Mouse (Mus musculus) MEL (cell line): ENCODE data around the gene Scfd2.

Experiments
- CHD2 ChIP-seq: IDR thresholded peaks from 2 replicates; pipeline ENCODE4 v1.6.1; 2011; ENCODE audit warnings: low read length, improper control_type of control experiment
- CTCF ChIP-seq, 3 experiments: IDR thresholded peaks in 2 of 3; conservative IDR thresholded peaks in 1 of 3; 2 replicates each; pipeline ENCODE4 v1.5.1; 2011 to 2012; ENCODE audit warnings: low read length in 3 of 3, low read depth in 2 of 3, mild to moderate bottlenecking in 2 of 3, improper control_type of control experiment in 1 of 3, inconsistent platforms in 1 of 3, mixed read lengths in 1 of 3, moderate library complexity in 1 of 3; ENCODE audit not compliant: control insufficient read depth in 1 of 3, insufficient read depth in 1 of 3, poor library complexity in 1 of 3, severe bottlenecking in 1 of 3
- GATA1 ChIP-seq: IDR thresholded peaks from 2 replicates; pipeline ENCODE4 v1.6.1; 2011; ENCODE audit warnings: low read depth, low read length, improper control_type of control experiment
- HCFC1 ChIP-seq: IDR thresholded peaks from 2 replicates; pipeline ENCODE4 v1.6.1; 2012; ENCODE audit warnings: low read depth, mild to moderate bottlenecking, inconsistent platforms, low read length, improper control_type of control experiment, moderate library complexity
- KAT2A ChIP-seq: conservative IDR thresholded peaks from 2 replicates; pipeline ENCODE4 v1.6.1; 2012; ENCODE audit warnings: low read depth, low read length, improper control_type of control experiment, inconsistent platforms
- MYC ChIP-seq: IDR thresholded peaks from 2 replicates; pipeline ENCODE4 v1.6.1; 2011; ENCODE audit warnings: low read depth, mild to moderate bottlenecking, low read length, improper control_type of control experiment, moderate library complexity
- NRF1 ChIP-seq: IDR thresholded peaks from 2 replicates; pipeline ENCODE4 v1.6.1; 2014; ENCODE audit warnings: low read depth, mild to moderate bottlenecking, inconsistent platforms, low read length, improper control_type of control experiment, moderate library complexity; ENCODE audit not compliant: poor library complexity, insufficient read depth, severe bottlenecking
- POLR2A ChIP-seq, 2 experiments: IDR thresholded peaks; 2 replicates each; pipeline ENCODE4 v1.6.1; 2011 to 2012; ENCODE audit warnings: low read length in 2 of 2, mild to moderate bottlenecking in 2 of 2, control low read depth in 1 of 2, improper control_type of control experiment in 1 of 2, low read depth in 1 of 2, moderate library complexity in 1 of 2; ENCODE audit not compliant: control insufficient read depth in 1 of 2, insufficient read depth in 1 of 2, poor library complexity in 1 of 2
- TAL1 ChIP-seq: IDR thresholded peaks from 2 replicates; pipeline ENCODE4 v1.6.1; 2012; ENCODE audit warnings: mild to moderate bottlenecking, inconsistent platforms, low read length, moderate library complexity, mixed read lengths
- ZKSCAN1 ChIP-seq: IDR thresholded peaks from 2 replicates; pipeline ENCODE4 v1.6.1; 2012; ENCODE audit warnings: low read depth, mild to moderate bottlenecking, inconsistent platforms, low read length, improper control_type of control experiment, moderate library complexity

GRCm38 (mm10) chr5:74224480-74224879, 307.1 kb downstream of the Scfd2 start:
- TF ChIP-seq KAT2A: no peak
- TF ChIP-seq POLR2A (IDR thresholded peaks at IDR 0.05; ENCODE audit: control insufficient read depth in 1 of 2, insufficient read depth in 1 of 2, low read depth in 1 of 2, low read length in 2 of 2, poor library complexity in 1 of 2): no peak
- no peak for TF ChIP-seq CTCF (IDR thresholded peaks at IDR 0.05 in 2 of 3, conservative IDR thresholded peaks at IDR 0.05 in 1 of 3; ENCODE audit: control insufficient read depth in 1 of 3, insufficient read depth in 1 of 3, low read depth in 2 of 3, low read length in 3 of 3, poor library complexity in 1 of 3, severe bottlenecking in 1 of 3)
- no peak for TF ChIP-seq TAL1
- TF ChIP-seq CHD2: no peak
- TF ChIP-seq HCFC1: no peak
- no peak for TF ChIP-seq MYC
- no peak for TF ChIP-seq GATA1
- TF ChIP-seq ZKSCAN1: no peak
- TF ChIP-seq NRF1: no peak
